Mouse (Mus musculus): ENCODE results near the gene Ttyh1. TPM values are rescaled to one million over a fixed set of nuclear protein-coding genes. Genes with fewer than 3 reads are reported as not detected.
"Not testable (repeated sequence)": the region's sequence is repeated elsewhere in the genome, so short reads cannot be mapped to it uniquely, and the experiment has no call there.

The Ttyh1 gene
- polyA plus RNA-seq, 2 experiments, result 1.9 to 4.8 TPM

DNA sequence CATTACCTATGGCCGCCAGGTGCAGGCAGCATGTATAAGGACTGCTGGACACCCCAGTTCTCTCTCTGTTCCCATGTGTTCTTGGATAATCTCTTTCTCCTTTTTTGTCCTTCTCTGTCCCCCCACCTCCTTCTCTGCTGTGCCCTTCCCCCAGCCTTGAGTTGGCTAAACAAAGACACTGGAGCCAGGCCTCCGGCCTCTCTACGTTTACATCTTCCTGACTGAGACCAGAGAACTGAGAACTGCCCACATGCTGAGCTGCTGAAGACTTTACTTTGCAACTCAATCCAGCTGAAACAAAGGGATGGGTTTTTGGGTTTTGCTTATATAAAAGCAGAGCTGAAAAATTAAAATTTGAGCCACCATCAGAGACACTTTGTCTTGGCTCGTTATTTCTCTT lies 35.8 kb downstream of the Ttyh1 start:
- H3K4me2 ChIP-seq (replicated peaks; ENCODE audit: low read depth, low read length, severe bottlenecking), result no peak overlapping the region
- H3K27me3 ChIP-seq (ENCODE audit: control insufficient read depth, insufficient read depth, low read length), result peaks cover 11% of the 10 kb centered on the region; the same call in 1 of the 2 replicates
- ATAC-seq (ENCODE audit: low FRiP score, low read depth) (no peak), DNase-seq (ENCODE audit: low spot score) (no peak)
- no peak overlapping the region for H3K4me3 ChIP-seq (replicated peaks; ENCODE audit: low read length)
- H3K9ac ChIP-seq (ENCODE audit: low read depth, low read length, severe bottlenecking), result no peak overlapping the region
- no peaks in the 10 kb centered on the region for H3K9me3 ChIP-seq (ENCODE audit: control insufficient read depth, low read length)
- H3K27ac ChIP-seq (replicated peaks; ENCODE audit: low read depth, low read length), result no peak overlapping the region
- H3K4me1 ChIP-seq (ENCODE audit: control insufficient read depth, insufficient read depth, low read length), result peaks cover 11% of the 10 kb centered on the region
- WGBS, result 61% methylated on average over 4 of the region's 4 CpGs
- peaks cover 11% of the 10 kb centered on the region for H3K36me3 ChIP-seq (ENCODE audit: control insufficient read depth, insufficient read depth, low read length)
- TF ChIP-seq POLR2A (IDR thresholded peaks at IDR 0.05; ENCODE audit: borderline replicate concordance, extremely low read depth, insufficient read depth, insufficient read length), result no peak

DNA sequence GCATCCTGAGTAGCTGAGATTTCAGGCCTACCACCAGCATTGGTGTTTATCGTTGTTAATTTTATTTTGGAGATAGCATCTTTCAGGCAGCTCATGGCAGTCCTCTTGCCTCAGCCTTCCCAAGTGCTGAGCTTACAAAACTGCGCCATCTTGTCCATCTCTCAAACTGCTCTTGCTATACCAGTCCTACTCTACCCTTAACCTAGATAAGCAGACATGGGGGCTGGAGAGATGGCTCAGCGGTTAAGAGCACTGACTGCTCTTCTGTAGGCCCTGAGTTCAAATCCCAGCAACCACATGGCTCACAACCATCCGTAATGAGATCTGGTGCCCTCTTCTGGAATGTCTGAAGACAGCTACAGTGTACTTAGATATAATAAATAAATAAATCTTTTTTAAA lies 42.4 kb downstream of the Ttyh1 start:
- not testable (repeated sequence) for ATAC-seq (ENCODE audit: low FRiP score, low read depth); H3K27me3 ChIP-seq (ENCODE audit: control insufficient read depth, insufficient read depth, low read length); H3K36me3 ChIP-seq (ENCODE audit: control insufficient read depth, insufficient read depth, low read length); DNase-seq (ENCODE audit: low spot score); H3K9me3 ChIP-seq (ENCODE audit: control insufficient read depth, low read length); H3K9ac ChIP-seq (ENCODE audit: low read depth, low read length, severe bottlenecking); H3K4me2 ChIP-seq (replicated peaks; ENCODE audit: low read depth, low read length, severe bottlenecking); H3K4me3 ChIP-seq (replicated peaks; ENCODE audit: low read length); H3K27ac ChIP-seq (replicated peaks; ENCODE audit: low read depth, low read length)
- 95% methylated on average over 4 of the region's 4 CpGs for WGBS
- peaks cover 14% of the 10 kb centered on the region for H3K4me1 ChIP-seq (ENCODE audit: control insufficient read depth, insufficient read depth, low read length)

DNA sequence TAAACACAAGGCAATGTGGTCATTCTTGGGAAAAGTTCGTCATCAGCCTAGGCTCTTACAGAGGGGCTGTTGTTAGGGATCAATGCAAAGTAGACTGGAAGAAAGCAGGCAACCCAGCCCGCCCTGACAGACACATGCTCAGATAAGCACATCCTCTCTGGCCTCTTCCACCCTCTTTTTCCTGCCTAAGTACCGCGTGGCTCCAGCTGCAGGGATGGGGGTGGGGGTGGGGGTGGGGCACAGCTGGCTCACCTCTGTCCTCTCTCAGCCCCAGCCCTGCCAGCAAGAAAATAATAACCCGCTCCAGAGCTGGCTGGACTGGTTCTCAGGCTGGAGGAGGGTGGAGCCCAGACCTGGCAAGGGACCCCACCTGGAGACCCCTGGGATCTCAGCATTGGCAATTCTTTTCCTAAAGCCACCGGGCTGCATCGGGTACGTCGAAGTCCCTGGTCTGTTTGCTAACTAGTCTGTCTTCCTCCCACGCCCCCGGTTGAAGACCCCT lies 44.4 kb downstream of the Ttyh1 start:
- Histone ChIP-seq H3K27ac (replicated peaks; ENCODE audit: low read depth, low read length) (peak overlapping the region; percentile 87), H3K4me1 (ENCODE audit: control insufficient read depth, insufficient read depth, low read length) (peaks cover 14% of the 10 kb centered on the region), H3K27me3 (ENCODE audit: control insufficient read depth, insufficient read depth, low read length) (no peaks in the 10 kb centered on the region), H3K9me3 (ENCODE audit: control insufficient read depth, low read length) (no peaks in the 10 kb centered on the region), H3K4me2 (replicated peaks; ENCODE audit: low read depth, low read length, severe bottlenecking) (peak overlapping the region; percentile 86), H3K4me3 (replicated peaks; ENCODE audit: low read length) (peak overlapping the region; percentile 66), H3K9ac (ENCODE audit: low read depth, low read length, severe bottlenecking) (peak overlapping the region; percentile 65), H3K36me3 (ENCODE audit: control insufficient read depth, insufficient read depth, low read length) (peaks cover 3% of the 10 kb centered on the region; the same call in 1 of the 2 replicates)
- TF ChIP-seq POLR2A (IDR thresholded peaks at IDR 0.05; ENCODE audit: borderline replicate concordance, extremely low read depth, insufficient read depth, insufficient read length), result no peak
- ATAC-seq (ENCODE audit: low FRiP score, low read depth), result peak; percentile 38
- no peak for DNase-seq (ENCODE audit: low spot score)
- WGBS, result 2% methylated on average over 11 of the region's 11 CpGs

DNA sequence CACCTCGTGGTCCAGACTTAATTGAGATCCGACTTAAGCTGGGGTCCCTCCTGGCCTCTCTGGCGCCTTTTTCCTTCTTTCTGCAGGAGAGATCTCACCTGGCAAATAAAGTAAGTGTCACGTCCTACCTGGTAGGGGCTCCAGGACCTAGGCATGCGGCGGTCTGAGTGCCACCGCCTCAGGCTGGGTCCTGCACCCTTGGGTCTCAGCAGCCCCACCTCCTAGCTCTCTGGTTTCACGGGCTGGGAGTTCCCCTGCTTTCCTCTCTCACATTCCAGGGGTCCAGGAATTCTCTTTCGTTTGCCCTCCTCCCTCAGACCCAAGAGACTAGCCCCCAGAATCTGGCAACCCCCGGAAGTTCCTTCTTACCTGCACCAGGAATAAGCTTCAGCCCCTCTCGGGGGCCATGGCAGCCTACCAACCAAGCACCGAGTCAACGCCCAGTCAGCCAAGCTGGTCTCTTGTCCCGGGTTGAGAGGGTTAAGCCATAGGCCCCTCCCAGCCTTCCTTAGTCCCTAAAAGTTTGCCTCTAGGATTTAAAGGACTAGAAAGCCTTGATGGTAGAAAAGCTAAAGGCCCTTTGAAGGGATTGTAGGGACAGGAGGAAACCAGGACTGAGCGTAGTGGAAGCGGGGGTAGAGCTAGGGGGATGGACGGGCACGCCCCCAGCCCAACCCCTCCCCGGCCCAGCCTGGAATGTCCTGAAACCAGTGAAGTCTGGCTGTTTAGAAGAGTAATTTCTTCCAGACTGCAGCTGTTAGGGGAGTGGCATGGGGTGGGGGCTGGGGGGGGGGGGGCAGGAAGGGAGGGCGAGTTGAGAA lies 45.1 kb downstream of the Ttyh1 start, which contains the start of gene Cdc42ep5:
Gene Cdc42ep5, minus strand, starts transcription at position 771 of the 821 bp plus-strand sequence.
- peak within 1 kb of the TSS; percentile 86 for H3K4me2 ChIP-seq (replicated peaks; ENCODE audit: low read depth, low read length, severe bottlenecking)
- ATAC-seq (ENCODE audit: low FRiP score, low read depth) (peak; percentile 95), DNase-seq (ENCODE audit: low spot score) (peak; percentile 90)
- peak within 1 kb of the TSS; percentile 87 for H3K27ac ChIP-seq (replicated peaks; ENCODE audit: low read depth, low read length)
- TF ChIP-seq POLR2A (IDR thresholded peaks at IDR 0.05; ENCODE audit: borderline replicate concordance, extremely low read depth, insufficient read depth, insufficient read length), result no peak
- H3K4me3 ChIP-seq (replicated peaks; ENCODE audit: low read length), result peak within 1 kb of the TSS; percentile 66
- H3K27me3 ChIP-seq (ENCODE audit: control insufficient read depth, insufficient read depth, low read length), result no peaks in the 10 kb centered on the region
- peaks cover 14% of the 10 kb centered on the region for H3K4me1 ChIP-seq (ENCODE audit: control insufficient read depth, insufficient read depth, low read length)
- peak within 1 kb of the TSS; percentile 65 for H3K9ac ChIP-seq (ENCODE audit: low read depth, low read length, severe bottlenecking)
- no peaks in the 10 kb centered on the region for H3K9me3 ChIP-seq (ENCODE audit: control insufficient read depth, low read length)
- whole genome bisulfite sequencing, result under 1% methylated on average over 19 of the region's 20 CpGs
- peaks cover 3% of the 10 kb centered on the region; the same call in 1 of the 2 replicates for H3K36me3 ChIP-seq (ENCODE audit: control insufficient read depth, insufficient read depth, low read length)

DNA sequence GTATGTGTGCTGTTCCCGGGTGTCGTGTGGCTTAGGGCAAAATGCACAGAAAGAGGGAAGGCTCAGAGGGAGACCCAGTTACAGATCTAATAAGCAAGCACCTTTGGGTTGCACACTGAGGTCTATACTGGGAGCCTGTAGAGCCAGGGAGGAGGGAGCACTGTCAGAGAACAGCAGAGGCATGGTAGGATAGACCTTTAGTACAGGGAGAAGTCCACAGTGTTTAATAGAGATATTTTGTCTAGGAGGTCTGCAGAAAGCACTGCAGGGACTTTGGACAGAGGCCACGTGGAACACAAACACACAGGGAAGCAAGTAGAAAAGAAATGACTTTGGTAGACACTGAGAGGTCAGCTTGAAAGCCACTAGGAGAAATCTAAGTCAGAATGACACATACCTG lies 46.1 kb downstream of the Ttyh1 start:
- H3K4me3 ChIP-seq (replicated peaks; ENCODE audit: low read length), result peak overlapping the region; percentile 66
- 8% methylated on average over 3 of the region's 3 CpGs for WGBS
- no peak for TF ChIP-seq POLR2A (IDR thresholded peaks at IDR 0.05; ENCODE audit: borderline replicate concordance, extremely low read depth, insufficient read depth, insufficient read length)
- H3K27ac ChIP-seq (replicated peaks; ENCODE audit: low read depth, low read length), result peak overlapping the region; percentile 87
- ATAC-seq (ENCODE audit: low FRiP score, low read depth), result no peak
- no peaks in the 10 kb centered on the region for H3K9me3 ChIP-seq (ENCODE audit: control insufficient read depth, low read length)
- peak overlapping the region; percentile 28; the same call in 1 of the 2 replicates for H3K9ac ChIP-seq (ENCODE audit: low read depth, low read length, severe bottlenecking)
- H3K36me3 ChIP-seq (ENCODE audit: control insufficient read depth, insufficient read depth, low read length), result peaks cover 3% of the 10 kb centered on the region; the same call in 1 of the 2 replicates
- H3K27me3 ChIP-seq (ENCODE audit: control insufficient read depth, insufficient read depth, low read length), result no peaks in the 10 kb centered on the region
- peaks cover 14% of the 10 kb centered on the region for H3K4me1 ChIP-seq (ENCODE audit: control insufficient read depth, insufficient read depth, low read length)
- H3K4me2 ChIP-seq (replicated peaks; ENCODE audit: low read depth, low read length, severe bottlenecking), result peak overlapping the region; percentile 86
- DNase-seq (ENCODE audit: low spot score), result no peak

Data from limb, embryonic 14.5 days (tissue).